Mouse (Mus musculus) ovary, postnatal 36 days (tissue): ENCODE results near the gene Dnajb8.

Source experiments
- DNase-seq: peaks from one replicate; pipeline ENCODE4 v3.0.0; 2022; ENCODE audit warnings: low spot score, mixed read lengths

The Dnajb8 gene

GRCm38 (mm10) chr6:88221968-88222367 is at the start of gene Dnajb8:
TSS of gene Dnajb8 (plus strand) at chr6:88222268.
- DNase-seq, result no peak

- DNase-seq, result no peak
These were observed 47.9 kb upstream of the Dnajb8 start for GRCm38 (mm10) chr6:88174191-88174590.

GRCm38 (mm10) chr6:88174676-88175075 is 47.4 kb upstream of the Dnajb8 start:
- no peak for DNase-seq

- no peak for DNase-seq
These were observed 37.4 kb upstream of the Dnajb8 start for GRCm38 (mm10) chr6:88184671-88185070.

GRCm38 (mm10) chr6:88188148-88188547 is 33.9 kb upstream of the Dnajb8 start:
- no peak for DNase-seq

GRCm38 (mm10) chr6:88189312-88190042 is 32.6 kb upstream of the Dnajb8 start:
- peak; percentile 84 for DNase-seq

- DNase-seq, result no peak
These were observed 32.1 kb upstream of the Dnajb8 start for GRCm38 (mm10) chr6:88190043-88190309.

GRCm38 (mm10) chr6:88190310-88191023 is 31.6 kb upstream of the Dnajb8 start:
- DNase-seq, result no peak

- no peak for DNase-seq
These were observed 31.1 kb upstream of the Dnajb8 start for GRCm38 (mm10) chr6:88191024-88191365.

GRCm38 (mm10) chr6:88191411-88192070 is 30.5 kb upstream of the Dnajb8 start:
- no peak for DNase-seq

GRCm38 (mm10) chr6:88192756-88193155 is 29.3 kb upstream of the Dnajb8 start:
- no peak for DNase-seq

- DNase-seq, result peak; percentile 61
These were observed 28.5 kb upstream of the Dnajb8 start, which contains the start of gene Gata2 for GRCm38 (mm10) chr6:88193433-88194052. TSS of gene Gata2 (plus strand) at chr6:88193891.

- no peak for DNase-seq
These were observed 27.8 kb upstream of the Dnajb8 start for GRCm38 (mm10) chr6:88194053-88194977.

GRCm38 (mm10) chr6:88194978-88195325 is 27.1 kb upstream of the Dnajb8 start:
- DNase-seq, result no peak

- no peak for DNase-seq
These were observed 25.9 kb upstream of the Dnajb8 start for GRCm38 (mm10) chr6:88196054-88196732.

- no peak for DNase-seq
These were observed 25.2 kb upstream of the Dnajb8 start for GRCm38 (mm10) chr6:88196733-88197312.

- no peak for DNase-seq
These were observed 24.6 kb upstream of the Dnajb8 start for GRCm38 (mm10) chr6:88197313-88198069.

GRCm38 (mm10) chr6:88198070-88198940 is 23.8 kb upstream of the Dnajb8 start:
- peak; percentile 84 for DNase-seq
